Mouse (Mus musculus): Measurements from ENCODE around the gene Akr1c13.
"Not testable (repeated sequence)": the region's sequence is repeated elsewhere in the genome, so short reads cannot be mapped to it uniquely, and the experiment has no call there.

DNA sequence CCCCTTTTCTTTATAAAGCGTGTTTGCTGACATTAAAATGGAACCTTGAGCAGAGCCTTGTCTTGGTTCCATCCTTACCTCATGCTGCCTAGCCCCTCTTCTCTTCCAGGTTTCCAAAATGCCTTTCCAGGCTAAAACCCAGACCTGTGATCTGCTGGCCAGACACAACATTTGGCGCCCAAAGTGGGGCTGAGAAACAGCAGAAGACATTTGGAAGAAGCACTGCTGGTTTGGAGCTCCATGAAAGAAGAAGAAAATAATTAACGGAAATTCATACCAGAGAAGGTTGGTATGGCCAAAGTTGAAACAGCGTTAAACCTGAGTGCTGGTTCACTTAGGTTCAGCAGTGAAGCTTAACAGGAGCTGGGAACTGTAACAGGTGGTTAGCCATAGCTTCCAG is 9.6 kb upstream of the Akr1c13 start:
- not testable (repeated sequence) for TF ChIP-seq MYOD1 (IDR thresholded peaks at IDR 0.05; ENCODE audit: control insufficient read depth in 1 of 3, insufficient read length in 2 of 3, low read depth in 2 of 3); TCF3 (IDR thresholded peaks at IDR 0.05; ENCODE audit: insufficient read length, low read depth); USF1 (IDR thresholded peaks at IDR 0.05; ENCODE audit: low read depth); REST (IDR thresholded peaks at IDR 0.05; ENCODE audit: insufficient read depth, insufficient read length); POLR2A (IDR thresholded peaks at IDR 0.05; ENCODE audit: insufficient read length, low read depth); POLR2AphosphoS2 (IDR thresholded peaks at IDR 0.05; ENCODE audit: insufficient read length, low read depth); E2F4 (IDR thresholded peaks at IDR 0.05; ENCODE audit: insufficient read depth); CEBPB (IDR thresholded peaks at IDR 0.05; ENCODE audit: insufficient read depth, poor library complexity, severe bottlenecking); MYOG (IDR thresholded peaks at IDR 0.05; ENCODE audit: control insufficient read depth in 1 of 3, insufficient read depth in 1 of 3, insufficient read length in 2 of 3, low read depth in 2 of 3); MAX (IDR thresholded peaks at IDR 0.05; ENCODE audit: low read depth)

Measured in myocyte (in vitro differentiated cells).